Mouse (Mus musculus) heart, embryonic 14.5 days (tissue): ENCODE results near the gene Zbtb20. TPM values are rescaled to one million over a fixed set of nuclear protein-coding genes. Genes with fewer than 3 reads are reported as not detected.

Experiments used
- ATAC-seq: fragments of 200-750 bp; cut with Nextera tagmentation; 2 replicates; pipeline ENCODE4 v1.8.0; 2017; ENCODE audit warnings: low read depth, moderate TSS enrichment; ENCODE audit not compliant: insufficient number of reproducible peaks, insufficient read depth, low FRiP score
- H3K27ac ChIP-seq, 2 experiments: fragments of 200-500 bp in 1 of 2; fragments of 300-500 bp in 1 of 2; sonication (generic) in 1 of 2; replicated peaks in 1 of 2; 2 replicates each; pipeline ENCODE4 v1.5.1; 2012 to 2014; ENCODE audit warnings: low read depth in 2 of 2, low read length in 2 of 2, control low read depth in 1 of 2, mild to moderate bottlenecking in 1 of 2, mixed read lengths in 1 of 2; ENCODE audit not compliant: control insufficient read depth in 1 of 2, insufficient read depth in 1 of 2
- H3K27me3 ChIP-seq: fragments of 300-500 bp; sonication (generic); 2 replicates; pipeline ENCODE4 v1.6.1; 2014; ENCODE audit warnings: mild to moderate bottlenecking, low read length, control low read depth; ENCODE audit not compliant: control insufficient read depth, insufficient read depth
- H3K36me3 ChIP-seq: fragments of 300-500 bp; sonication (generic); 2 replicates; pipeline ENCODE4 v1.6.1; 2014; ENCODE audit warnings: mild to moderate bottlenecking, control low read depth, low read length, mixed read lengths; ENCODE audit not compliant: control insufficient read depth, insufficient read depth
- H3K4me1 ChIP-seq, 2 experiments: fragments of 200-500 bp in 1 of 2; fragments of 300-500 bp in 1 of 2; sonication (generic) in 1 of 2; 2 replicates each; pipeline ENCODE4 v1.6.1; 2012 to 2014; ENCODE audit warnings: low read length in 2 of 2, control low read depth in 1 of 2, mixed read lengths in 1 of 2; ENCODE audit not compliant: control insufficient read depth in 2 of 2, insufficient read depth in 2 of 2
- H3K4me2 ChIP-seq: fragments of 300-500 bp; sonication (generic); 2 replicates; pipeline ENCODE4 v1.6.1; 2014; ENCODE audit warnings: mild to moderate bottlenecking, low read length
- H3K4me3 ChIP-seq, 2 experiments: fragments of 200-500 bp in 1 of 2; fragments of 300-500 bp in 1 of 2; sonication (generic) in 1 of 2; 2 replicates each; pipeline ENCODE4 v1.5.1; 2012 to 2014; ENCODE audit warnings: low read length in 2 of 2, mild to moderate bottlenecking in 2 of 2, control low read depth in 1 of 2, low read depth in 1 of 2, moderate library complexity in 1 of 2; ENCODE audit not compliant: control insufficient read depth in 1 of 2, insufficient read depth in 1 of 2
- H3K9ac ChIP-seq: fragments of 300-500 bp; sonication (generic); 2 replicates; pipeline ENCODE4 v1.6.1; 2014; ENCODE audit warnings: mild to moderate bottlenecking, low read length
- H3K9me3 ChIP-seq: fragments of 300-500 bp; sonication (generic); 2 replicates; pipeline ENCODE4 v1.6.1; 2016; ENCODE audit warnings: low read length, control low read depth; ENCODE audit not compliant: control insufficient read depth
- WGBS: fragments of 180-500 bp; shearing (Covaris S2); extraction: QIAGEN DNeasy Blood & Tissue Kit; methylation state at CpG from one replicate; pipeline ENCODE4 v1.1.7; 2014; 5-methylcytosine and 5-hydroxymethylcytosine counted together
- polyA plus RNA-seq: library from polyadenylated mRNA; unstranded; fragments of >200 nt; fragmentation: Nextera tagmentation; extraction: Ambion mirVana; gene quantifications from 2 replicates; pipeline ENCODE4 v1.2.1, GENCODE M21; 2014

The Zbtb20 gene
- polyA plus RNA-seq, 1 experiment from 2014 or later = 50.3 TPM

DNA sequence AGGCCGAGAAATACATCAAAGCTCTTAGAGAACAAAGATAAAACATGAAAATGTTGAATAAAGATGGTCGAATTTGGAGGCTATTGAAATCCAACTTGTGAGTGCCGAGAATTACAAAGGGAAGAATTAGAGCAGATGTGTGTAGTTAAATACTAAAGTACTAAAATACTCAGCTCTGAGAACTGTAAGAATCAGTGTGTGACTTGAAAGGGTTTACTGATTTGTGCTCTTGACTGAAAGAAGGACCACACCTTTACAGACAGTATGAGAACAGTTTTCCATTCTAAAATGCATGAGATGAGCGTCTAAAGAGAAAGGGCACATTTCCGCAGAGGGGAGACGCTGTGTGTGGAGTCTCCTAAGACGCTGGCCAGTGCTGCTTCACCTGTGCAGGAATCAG is 10.3 kb downstream of the Zbtb20 start:
- no peak for ATAC-seq
- Histone ChIP-seq H3K9me3 (no peaks in the 10 kb centered on the region), H3K9ac (no peak overlapping the region), H3K27ac (no peak overlapping the region), H3K27me3 (no peaks in the 10 kb centered on the region), H3K4me1 (peaks cover 0 to 8% of the 10 kb centered on the region in 2 experiments; a peak in 1 of 4 replicates), H3K36me3 (no peaks in the 10 kb centered on the region), H3K4me2 (no peak overlapping the region), H3K4me3 (no peak overlapping the region)
- WGBS = 78% methylated on average over 7 of the region's 7 CpGs

DNA sequence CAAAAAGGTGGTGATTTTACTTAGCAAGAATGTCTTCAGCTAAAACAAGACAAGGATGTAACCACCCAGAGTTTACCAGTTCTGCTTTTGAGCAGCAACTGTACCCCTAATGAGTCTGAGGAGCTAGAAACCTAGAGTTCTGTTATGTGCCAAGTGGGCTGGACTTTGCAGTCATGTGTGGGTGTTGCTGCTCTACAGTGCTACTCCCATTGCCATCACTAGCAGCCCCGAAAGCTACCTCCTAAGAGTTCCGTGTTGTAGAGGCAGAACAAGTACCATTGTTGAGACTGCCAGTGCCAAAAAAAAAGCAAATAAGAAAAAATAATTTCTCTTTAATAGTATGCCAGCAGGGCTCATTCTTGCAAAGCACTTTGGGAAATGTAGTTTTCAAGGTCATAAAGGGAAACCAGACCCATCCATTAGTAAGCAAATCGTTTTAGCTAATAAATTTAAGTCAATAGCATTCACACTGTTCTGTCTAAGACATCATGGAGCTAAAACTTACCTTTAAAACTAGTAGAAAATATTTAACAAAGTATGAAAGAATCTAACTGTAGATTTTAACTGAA is 21.5 kb downstream of the Zbtb20 start:
- Histone ChIP-seq H3K4me2 (no peak overlapping the region), H3K9me3 (no peaks in the 10 kb centered on the region), H3K36me3 (no peaks in the 10 kb centered on the region), H3K9ac (no peak overlapping the region), H3K27me3 (no peaks in the 10 kb centered on the region), H3K4me1 (no peaks in the 10 kb centered on the region), H3K4me3 (no peak overlapping the region), H3K27ac (no peak overlapping the region)
- ATAC-seq = no peak
- 83% methylated on average over 3 of the region's 3 CpGs for WGBS

DNA sequence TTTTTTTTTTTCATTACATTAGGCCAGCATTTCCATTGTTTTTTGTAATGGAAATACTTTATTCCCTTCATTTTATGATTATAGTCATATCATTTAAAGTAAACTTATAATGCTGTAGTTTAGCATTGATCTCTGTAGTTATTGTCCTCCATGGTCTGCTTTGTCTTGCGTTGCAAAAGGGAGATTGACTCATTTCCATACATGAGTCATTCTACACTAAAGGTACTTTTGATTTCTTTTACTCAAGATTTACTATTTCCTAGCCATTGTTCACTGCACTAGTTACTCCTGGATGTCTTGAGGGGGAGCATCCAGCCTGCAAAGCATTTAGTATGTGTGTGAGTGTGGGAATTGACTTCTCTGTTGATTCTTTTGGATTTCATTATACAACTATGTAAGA is 24.6 kb downstream of the Zbtb20 start:
- Histone ChIP-seq H3K4me2 (no peak overlapping the region), H3K9ac (no peak overlapping the region), H3K27ac (no peak overlapping the region), H3K4me3 (no peak overlapping the region), H3K4me1 (no peaks in the 10 kb centered on the region), H3K9me3 (no peaks in the 10 kb centered on the region), H3K27me3 (no peaks in the 10 kb centered on the region), H3K36me3 (no peaks in the 10 kb centered on the region)
- WGBS = 88% methylated on average over 1 of the region's 1 CpGs
- no peak for ATAC-seq

DNA sequence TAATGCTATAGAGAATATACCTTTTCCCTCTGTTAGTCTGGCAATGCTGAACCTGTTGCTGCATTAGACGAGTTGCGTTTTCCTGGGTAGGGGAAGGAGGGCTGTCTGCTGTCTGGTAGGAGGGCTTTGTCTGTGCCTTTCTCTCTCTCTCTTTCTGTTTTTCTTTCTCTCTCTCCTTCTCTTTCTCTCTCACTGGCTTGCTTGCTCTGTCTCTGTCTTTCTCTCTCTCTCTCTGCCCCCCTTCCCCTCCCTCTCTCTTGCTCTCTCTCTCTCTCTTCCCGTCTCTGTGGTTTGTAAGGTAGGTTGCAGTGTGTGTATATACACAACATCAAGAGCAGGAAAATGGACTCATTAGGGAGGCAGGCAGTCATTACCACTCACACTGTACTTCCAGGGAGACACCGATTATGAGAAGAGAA is 31.6 kb downstream of the Zbtb20 start:
- peak overlapping the region; percentile 62 for H3K4me2 ChIP-seq
- peak overlapping the region; percentile 39 to 54 for H3K4me3 ChIP-seq
- peak overlapping the region; percentile 73 to 79 for H3K27ac ChIP-seq
- H3K4me1 ChIP-seq = peaks cover 3 to 10% of the 10 kb centered on the region in 2 experiments
- H3K27me3 ChIP-seq = no peaks in the 10 kb centered on the region
- no peaks in the 10 kb centered on the region for H3K36me3 ChIP-seq
- no peak; the same call in 1 of the 2 replicates for ATAC-seq
- H3K9me3 ChIP-seq = no peaks in the 10 kb centered on the region
- peak overlapping the region; percentile 68 for H3K9ac ChIP-seq
- WGBS = 17% methylated on average over 4 of the region's 4 CpGs

GRCm38 (mm10) chr16:42908381-42908780 is 32.7 kb downstream of the Zbtb20 start:
- Histone ChIP-seq H3K4me1 (peaks cover 3 to 10% of the 10 kb centered on the region in 2 experiments), H3K27ac (no peak overlapping the region), H3K27me3 (no peaks in the 10 kb centered on the region), H3K9me3 (no peaks in the 10 kb centered on the region), H3K4me2 (peak overlapping the region; percentile 62), H3K9ac (no peak overlapping the region), H3K4me3 (peak overlapping the region in 1 of 2 experiments; percentile 39; a peak in 1 of 4 replicates), H3K36me3 (no peaks in the 10 kb centered on the region)
- no peak for ATAC-seq

GRCm38 (mm10) chr16:42908896-42909295 is 33.2 kb downstream of the Zbtb20 start:
- Histone ChIP-seq H3K4me3 (no peak overlapping the region), H3K36me3 (no peaks in the 10 kb centered on the region), H3K9ac (no peak overlapping the region), H3K27me3 (no peaks in the 10 kb centered on the region), H3K4me2 (no peak overlapping the region), H3K9me3 (no peaks in the 10 kb centered on the region), H3K4me1 (peaks cover 3 to 10% of the 10 kb centered on the region in 2 experiments), H3K27ac (no peak overlapping the region)
- ATAC-seq = no peak
- WGBS = 82% methylated on average over 5 of the region's 5 CpGs

DNA sequence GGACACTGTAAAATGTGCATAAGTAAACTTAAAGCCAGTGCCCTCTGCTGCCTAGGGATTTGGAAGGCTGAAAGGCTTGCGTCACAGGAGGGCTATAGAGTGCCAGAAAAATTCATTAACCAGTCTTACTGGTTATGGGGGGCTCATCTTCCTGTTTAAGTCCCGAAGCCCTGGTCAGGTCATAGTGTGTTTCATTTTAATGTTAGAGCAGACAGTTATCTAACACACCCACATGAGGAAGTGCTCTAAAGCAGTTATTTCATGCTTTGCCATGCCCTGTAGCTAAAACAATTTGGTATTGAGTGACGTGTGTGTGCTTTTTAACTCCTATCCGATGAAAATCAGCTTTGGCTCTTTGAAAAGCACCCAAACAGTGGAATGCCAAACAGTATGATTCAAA is 34.3 kb downstream of the Zbtb20 start:
- Histone ChIP-seq H3K4me2 (no peak overlapping the region), H3K27me3 (no peaks in the 10 kb centered on the region), H3K9ac (no peak overlapping the region), H3K27ac (peak overlapping the region; percentile 56 to 68; a peak in 3 of 4 replicates), H3K36me3 (no peaks in the 10 kb centered on the region), H3K4me1 (peaks cover 3 to 10% of the 10 kb centered on the region in 2 experiments), H3K4me3 (no peak overlapping the region), H3K9me3 (no peaks in the 10 kb centered on the region)
- 49% methylated on average over 4 of the region's 4 CpGs for WGBS
- no peak for ATAC-seq

DNA sequence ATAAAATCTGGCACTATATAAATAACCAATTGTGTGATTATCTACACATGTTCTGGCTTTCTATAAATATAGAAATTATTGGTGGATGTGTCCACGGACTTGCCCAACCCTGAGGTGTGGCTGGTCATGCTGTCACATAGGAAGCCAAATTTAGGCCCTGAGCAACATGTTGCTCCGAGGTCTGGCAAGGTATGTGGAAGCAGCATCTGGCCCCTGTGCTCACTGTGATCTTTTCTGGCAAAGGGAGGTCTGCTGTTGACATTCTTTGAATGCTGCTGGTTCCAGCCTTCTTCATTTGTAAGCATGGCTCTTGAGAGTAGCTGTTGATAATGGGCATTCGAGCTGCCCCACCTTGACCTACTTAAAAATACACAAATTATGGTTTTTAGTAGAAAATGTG is 35.0 kb downstream of the Zbtb20 start:
- Histone ChIP-seq H3K9ac (no peak overlapping the region), H3K9me3 (no peaks in the 10 kb centered on the region), H3K27ac (peak overlapping the region; percentile 68; a peak in 3 of 4 replicates), H3K36me3 (no peaks in the 10 kb centered on the region), H3K27me3 (no peaks in the 10 kb centered on the region), H3K4me1 (peaks cover 3 to 10% of the 10 kb centered on the region in 2 experiments), H3K4me3 (no peak overlapping the region), H3K4me2 (no peak overlapping the region)
- ATAC-seq = peak; percentile 68; the same call in 1 of the 2 replicates
- WGBS = 13% methylated on average over 3 of the region's 3 CpGs
